Mouse (Mus musculus) C2C12 (cell line): ENCODE results near the gene Prss54.

Experiments used
- CEBPB ChIP-seq: IDR thresholded peaks from one replicate; pipeline ENCODE4 v1.6.1; 2011; ENCODE audit warnings: low read depth, mild to moderate bottlenecking, control low read depth, moderate library complexity
- CTCF ChIP-seq: IDR thresholded peaks from one replicate; pipeline ENCODE4 v1.5.1; 2011; ENCODE audit not compliant: control insufficient read depth, insufficient read depth, insufficient read length
- MAX ChIP-seq: IDR thresholded peaks from one replicate; pipeline ENCODE4 v1.6.1; 2011; ENCODE audit warnings: mild to moderate bottlenecking, control low read depth
- MYOD1 ChIP-seq: IDR thresholded peaks from one replicate; pipeline ENCODE4 v1.6.1; 2011; ENCODE audit warnings: low read depth; ENCODE audit not compliant: control insufficient read depth, insufficient read length
- MYOG ChIP-seq: IDR thresholded peaks from one replicate; pipeline ENCODE4 v1.6.1; 2011; ENCODE audit not compliant: control insufficient read depth, insufficient read length; ENCODE audit errors: extremely low read depth
- USF1 ChIP-seq: IDR thresholded peaks from one replicate; pipeline ENCODE4 v1.6.1; 2011; ENCODE audit warnings: low read depth, mild to moderate bottlenecking, control low read depth, moderate library complexity

- TF ChIP-seq CTCF, result no peak
- TF ChIP-seq MAX, result no peak
- TF ChIP-seq USF1, result no peak
- no peak for TF ChIP-seq CEBPB
- TF ChIP-seq MYOD1, result no peak
- no peak for TF ChIP-seq MYOG
These were observed 42.4 kb downstream of the Prss54 start, which contains the start of gene Ccdc113 for GRCm38 (mm10) chr8:95533584-95534387.
